Mouse (Mus musculus): ENCODE results near the gene Fam229b. TPM values are rescaled to one million over a fixed set of nuclear protein-coding genes. Genes with fewer than 3 reads are reported as not detected.

The Fam229b gene
- polyA plus RNA-seq, 1 experiment from 2014 or later = 27.8 TPM

DNA sequence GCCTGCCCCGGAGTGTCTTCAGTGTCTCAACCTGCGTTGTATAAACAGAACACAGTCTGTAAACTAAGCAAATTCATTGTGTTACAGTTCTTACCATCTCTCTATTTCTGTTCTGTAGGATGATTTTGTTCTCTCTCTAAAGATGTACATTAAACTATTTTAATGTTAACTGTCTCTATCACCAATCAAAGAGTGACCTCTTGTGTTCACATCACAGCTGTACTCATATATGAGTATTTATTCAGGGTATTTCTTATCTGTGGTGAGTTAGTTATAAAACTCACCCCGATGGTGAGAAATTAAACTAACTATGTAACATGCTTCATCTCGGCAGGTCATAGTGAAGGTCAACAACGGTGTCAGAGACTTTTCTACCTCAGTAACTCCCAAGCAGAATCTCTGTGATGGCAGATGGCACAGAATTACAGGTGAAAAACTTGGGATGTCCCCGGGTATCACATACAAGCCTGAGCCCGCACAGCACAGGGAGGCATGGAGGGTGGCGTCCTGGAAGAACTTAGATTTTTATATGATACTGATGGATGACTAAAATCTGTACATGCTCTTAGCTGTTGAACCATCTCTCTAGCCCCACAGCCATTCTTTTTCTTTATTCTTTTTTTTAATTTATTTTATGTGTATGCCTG, 28.8 kb downstream of the Fam229b start:
- H3K4me1 ChIP-seq (replicated peaks; ENCODE audit: control insufficient read depth, insufficient read depth, low read length) = no peaks in the 10 kb centered on the region
- H3K4me2 ChIP-seq (ENCODE audit: low read length) = no peak overlapping the region
- no peak overlapping the region for H3K4me3 ChIP-seq (replicated peaks; ENCODE audit: low read length)
- 93% methylated on average over 8 of the region's 8 CpGs for WGBS
- no peaks in the 10 kb centered on the region for H3K36me3 ChIP-seq (ENCODE audit: control insufficient read depth, insufficient read depth)
- no peak overlapping the region for H3K27ac ChIP-seq (ENCODE audit: low read length)
- ATAC-seq = no peak
- H3K27me3 ChIP-seq (replicated peaks; ENCODE audit: control insufficient read depth, insufficient read depth, low read length) = no peaks in the 10 kb centered on the region
- H3K9me3 ChIP-seq (ENCODE audit: control insufficient read depth, low read length) = no peaks in the 10 kb centered on the region
- H3K9ac ChIP-seq (replicated peaks; ENCODE audit: low read depth, low read length) = no peak overlapping the region

DNA sequence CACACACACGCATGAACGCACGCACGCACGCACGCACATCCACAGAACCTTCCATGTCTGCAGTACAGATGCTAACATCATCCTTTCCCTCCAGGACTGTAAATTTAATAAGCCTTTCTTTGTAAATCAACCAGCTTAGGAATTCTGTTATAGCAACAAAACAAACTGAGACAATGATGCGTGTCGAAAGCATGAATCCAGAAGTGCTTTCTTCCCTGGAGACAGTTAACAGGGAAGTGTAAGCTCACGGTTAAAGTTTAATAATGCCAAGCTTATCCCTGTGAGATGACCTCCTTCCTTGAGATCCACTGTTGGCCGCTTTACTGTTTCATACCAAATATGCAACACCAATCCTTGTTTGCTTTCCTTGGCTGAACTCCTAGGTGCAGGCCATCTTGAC, 35.0 kb downstream of the Fam229b start:
- Histone ChIP-seq H3K27ac (ENCODE audit: low read length) (no peak overlapping the region), H3K9me3 (ENCODE audit: control insufficient read depth, low read length) (no peaks in the 10 kb centered on the region), H3K36me3 (ENCODE audit: control insufficient read depth, insufficient read depth) (no peaks in the 10 kb centered on the region), H3K4me1 (replicated peaks; ENCODE audit: control insufficient read depth, insufficient read depth, low read length) (no peaks in the 10 kb centered on the region), H3K4me2 (ENCODE audit: low read length) (no peak overlapping the region), H3K9ac (replicated peaks; ENCODE audit: low read depth, low read length) (no peak overlapping the region), H3K27me3 (replicated peaks; ENCODE audit: control insufficient read depth, insufficient read depth, low read length) (no peaks in the 10 kb centered on the region), H3K4me3 (replicated peaks; ENCODE audit: low read length) (no peak overlapping the region)
- WGBS = 94% methylated on average over 10 of the region's 10 CpGs
- ATAC-seq = no peak

DNA sequence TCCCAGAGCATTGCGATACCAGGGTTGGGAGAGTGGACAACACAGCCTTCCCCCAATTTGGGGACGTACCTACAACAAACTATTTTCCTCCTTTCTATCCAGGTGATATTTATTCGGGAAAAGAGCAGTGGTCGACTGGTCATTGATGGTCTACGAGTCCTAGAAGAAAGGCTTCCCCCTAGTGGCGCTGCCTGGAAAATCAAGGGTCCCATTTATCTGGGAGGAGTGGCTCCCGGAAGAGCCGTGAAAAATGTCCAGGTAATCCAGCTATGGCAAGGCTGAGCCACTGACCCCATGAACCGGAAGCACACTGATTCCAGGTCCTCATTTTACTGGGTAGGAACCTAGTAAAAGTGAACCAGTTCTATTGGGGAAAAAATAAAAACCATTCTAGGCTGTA, 36.7 kb downstream of the Fam229b start:
- H3K4me2 ChIP-seq (ENCODE audit: low read length) = no peak overlapping the region
- no peaks in the 10 kb centered on the region for H3K27me3 ChIP-seq (replicated peaks; ENCODE audit: control insufficient read depth, insufficient read depth, low read length)
- H3K9me3 ChIP-seq (ENCODE audit: control insufficient read depth, low read length) = no peaks in the 10 kb centered on the region
- no peak overlapping the region for H3K4me3 ChIP-seq (replicated peaks; ENCODE audit: low read length)
- no peak overlapping the region for H3K27ac ChIP-seq (ENCODE audit: low read length)
- H3K36me3 ChIP-seq (ENCODE audit: control insufficient read depth, insufficient read depth) = no peaks in the 10 kb centered on the region
- H3K9ac ChIP-seq (replicated peaks; ENCODE audit: low read depth, low read length) = no peak overlapping the region
- WGBS = 78% methylated on average over 9 of the region's 9 CpGs
- no peak for ATAC-seq
- H3K4me1 ChIP-seq (replicated peaks; ENCODE audit: control insufficient read depth, insufficient read depth, low read length) = no peaks in the 10 kb centered on the region

DNA sequence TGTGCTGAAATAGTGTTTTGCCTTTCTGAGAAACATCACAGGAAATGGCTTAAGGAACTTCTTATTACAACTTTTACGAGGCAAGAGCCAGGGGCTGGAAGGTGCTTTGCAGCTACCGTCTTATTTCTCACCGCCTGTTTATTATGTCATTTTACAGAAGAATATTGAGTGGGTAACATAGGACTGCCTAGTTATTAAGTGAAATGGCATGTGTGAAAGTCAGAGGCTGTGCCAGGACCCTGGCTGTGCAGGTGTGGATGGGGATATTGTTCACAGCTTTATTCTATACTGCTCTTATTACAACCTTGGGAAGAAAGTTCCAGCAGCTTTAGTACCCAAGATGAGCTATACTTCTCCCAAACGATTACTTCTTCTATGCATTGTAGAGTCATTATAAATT, 61.7 kb downstream of the Fam229b start:
- Histone ChIP-seq H3K27ac (ENCODE audit: low read length) (no peak overlapping the region), H3K9me3 (ENCODE audit: control insufficient read depth, low read length) (no peaks in the 10 kb centered on the region), H3K9ac (replicated peaks; ENCODE audit: low read depth, low read length) (no peak overlapping the region), H3K27me3 (replicated peaks; ENCODE audit: control insufficient read depth, insufficient read depth, low read length) (no peaks in the 10 kb centered on the region), H3K36me3 (ENCODE audit: control insufficient read depth, insufficient read depth) (no peaks in the 10 kb centered on the region), H3K4me3 (replicated peaks; ENCODE audit: low read length) (no peak overlapping the region), H3K4me1 (replicated peaks; ENCODE audit: control insufficient read depth, insufficient read depth, low read length) (no peaks in the 10 kb centered on the region), H3K4me2 (ENCODE audit: low read length) (no peak overlapping the region)
- ATAC-seq = no peak
- WGBS = 89% methylated on average over 4 of the region's 4 CpGs

Other genes starting within 250 kb of the Fam229b start
- gene Lama4, start 168.4 kb downstream of the Fam229b start, polyA plus RNA-seq (2015; fragmentation: Nextera tagmentation; extraction: Ambion mirVana) = 17.5 and 19.9 TPM in 2 replicates
- 11.7 and 12.6 TPM in 2 replicates for gene Tube1, start 62 bp upstream of the Fam229b start, polyA plus RNA-seq (2015; fragmentation: Nextera tagmentation; extraction: Ambion mirVana)
- gene Ccn6, start 29.9 kb upstream of the Fam229b start, polyA plus RNA-seq (2015; fragmentation: Nextera tagmentation; extraction: Ambion mirVana) = 0.38 and 0.67 TPM in 2 replicates
- gene Fyn, start 234.9 kb upstream of the Fam229b start, polyA plus RNA-seq (2015; fragmentation: Nextera tagmentation; extraction: Ambion mirVana) = 74.4 and 75.7 TPM in 2 replicates

Measured in forebrain, embryonic 16.5 days (tissue).